Mouse (Mus musculus) erythroblast, adult 5-6 weeks (primary cell): ENCODE results near the gene Golph3l. TPM values are rescaled to one million over a fixed set of nuclear protein-coding genes. Genes with fewer than 3 reads are reported as not detected.
"Not testable (repeated sequence)": the region's sequence is repeated elsewhere in the genome, so short reads cannot be mapped to it uniquely, and the experiment has no call there.

Experiments used
- ATAC-seq: replicated peaks from 2 replicates; pipeline ENCODE4 v1.8.0; 2016; ENCODE audit warnings: moderate number of reproducible peaks, mild to moderate bottlenecking, moderate TSS enrichment, inconsistent platforms; ENCODE audit not compliant: poor library complexity, low FRiP score, severe bottlenecking
- total RNA-seq, 2 experiments: library from RNA; stranded (forward) in 1 of 2; stranded (reverse) in 1 of 2; fragments of 150-400 nt in 1 of 2; fragments of 200-764, 138-1000 nt in 1 of 2; gene quantifications; 2 replicates each; pipeline versions ENCODE4 v1.2.3 to v1.2.4; 2015 to 2017; ENCODE audit warnings: low replicate concordance in 2 of 2

Gene Golph3l
- total RNA-seq, 2 experiments from 2014 or later = 73.8 to 116 TPM

- ATAC-seq = 0 out of 2 replicates have a peak, but pooled peaks have one; percentile 49
Observed at GRCm38 (mm10) chr3:95652204-95652811, 63.6 kb downstream of the Golph3l start.

GRCm38 (mm10) chr3:95652871-95653270 is 64.1 kb downstream of the Golph3l start:
- ATAC-seq = no peak

- ATAC-seq = no peak
Observed at GRCm38 (mm10) chr3:95653473-95654034, 64.8 kb downstream of the Golph3l start.

DNA sequence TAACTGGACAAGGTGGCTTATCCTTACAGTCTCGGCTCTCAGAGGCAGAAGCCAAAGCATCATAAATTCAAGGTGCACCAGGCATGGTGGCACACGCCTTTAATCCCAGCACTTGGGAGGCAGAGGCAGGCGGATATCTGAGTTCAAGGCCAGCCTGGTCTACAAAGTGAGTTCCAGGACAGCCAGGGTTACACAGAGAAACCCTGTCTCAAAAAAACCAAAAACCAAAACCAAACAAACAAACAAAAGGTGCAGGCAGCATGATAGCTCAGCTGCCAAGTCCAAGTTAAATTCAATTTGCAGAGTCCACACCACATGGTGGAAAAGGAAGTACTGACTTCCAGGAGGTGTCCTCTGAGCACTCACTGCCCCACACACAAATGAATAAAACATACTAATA is 65.6 kb downstream of the Golph3l start:
- not testable (repeated sequence) for ATAC-seq

- ATAC-seq = no peak
Observed at GRCm38 (mm10) chr3:95655437-95655836, 66.7 kb downstream of the Golph3l start.

GRCm38 (mm10) chr3:95657108-95657507 is 68.4 kb downstream of the Golph3l start:
- no peak for ATAC-seq

GRCm38 (mm10) chr3:95657711-95658110 is 69.0 kb downstream of the Golph3l start:
- ATAC-seq = no peak

- peak; percentile 90 for ATAC-seq
Observed at GRCm38 (mm10) chr3:95658236-95658867, 69.6 kb downstream of the Golph3l start, which contains the start of gene Mcl1. Mcl1 (plus strand) TSS chr3:95658788.

DNA sequence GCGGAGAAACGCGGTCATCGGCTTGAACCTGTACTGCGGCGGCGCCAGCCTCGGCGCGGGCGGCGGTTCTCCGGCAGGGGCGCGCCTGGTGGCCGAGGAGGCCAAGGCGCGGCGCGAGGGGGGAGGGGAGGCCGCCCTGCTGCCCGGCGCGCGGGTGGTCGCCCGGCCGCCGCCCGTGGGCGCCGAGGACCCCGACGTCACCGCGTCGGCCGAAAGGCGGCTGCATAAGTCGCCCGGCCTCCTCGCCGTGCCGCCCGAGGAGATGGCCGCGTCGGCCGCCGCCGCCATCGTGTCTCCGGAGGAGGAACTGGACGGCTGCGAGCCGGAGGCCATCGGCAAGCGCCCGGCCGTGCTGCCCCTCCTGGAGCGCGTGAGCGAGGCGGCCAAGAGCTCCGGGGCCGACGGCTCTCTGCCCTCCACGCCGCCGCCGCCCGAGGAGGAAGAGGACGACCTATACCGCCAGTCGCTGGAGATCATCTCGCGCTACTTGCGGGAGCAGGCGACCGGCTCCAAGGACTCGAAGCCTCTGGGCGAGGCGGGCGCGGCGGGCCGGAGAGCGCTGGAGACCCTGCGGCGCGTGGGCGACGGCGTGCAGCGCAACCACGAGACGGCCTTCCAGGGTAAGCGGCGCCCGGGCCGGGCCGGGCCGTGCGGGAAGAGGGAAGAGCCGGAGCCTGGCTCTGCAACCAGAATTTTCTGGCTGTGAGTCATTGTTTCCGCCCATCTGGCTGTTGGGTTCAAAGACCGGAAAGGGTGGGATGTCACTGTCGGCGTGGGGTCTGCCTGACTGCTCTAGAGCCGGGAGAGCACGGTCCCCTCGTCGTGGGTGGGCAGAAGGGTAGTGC is 70.4 kb downstream of the Golph3l start:
- ATAC-seq = peak; percentile 48

DNA sequence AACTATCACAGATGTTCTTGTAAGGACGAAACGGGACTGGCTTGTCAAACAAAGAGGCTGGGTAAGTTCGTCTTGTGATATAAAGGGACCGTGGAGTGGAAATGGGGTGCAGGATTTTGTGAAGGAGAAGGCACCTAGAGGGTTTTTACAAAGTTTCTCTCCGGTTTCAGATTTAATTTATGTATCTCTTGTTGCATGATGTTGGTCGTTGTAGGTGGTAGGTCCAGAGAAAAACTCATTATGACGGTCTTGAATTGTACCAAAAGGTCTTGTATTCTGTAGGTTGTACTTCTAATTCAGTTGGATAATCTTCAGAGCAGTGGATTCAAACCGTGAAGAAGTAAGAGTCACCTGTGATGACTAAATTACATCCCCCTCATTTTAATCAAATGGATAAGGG is 71.2 kb downstream of the Golph3l start:
- ATAC-seq = no peak

- no peak for ATAC-seq
Observed at GRCm38 (mm10) chr3:95660788-95661478, 72.2 kb downstream of the Golph3l start.

DNA sequence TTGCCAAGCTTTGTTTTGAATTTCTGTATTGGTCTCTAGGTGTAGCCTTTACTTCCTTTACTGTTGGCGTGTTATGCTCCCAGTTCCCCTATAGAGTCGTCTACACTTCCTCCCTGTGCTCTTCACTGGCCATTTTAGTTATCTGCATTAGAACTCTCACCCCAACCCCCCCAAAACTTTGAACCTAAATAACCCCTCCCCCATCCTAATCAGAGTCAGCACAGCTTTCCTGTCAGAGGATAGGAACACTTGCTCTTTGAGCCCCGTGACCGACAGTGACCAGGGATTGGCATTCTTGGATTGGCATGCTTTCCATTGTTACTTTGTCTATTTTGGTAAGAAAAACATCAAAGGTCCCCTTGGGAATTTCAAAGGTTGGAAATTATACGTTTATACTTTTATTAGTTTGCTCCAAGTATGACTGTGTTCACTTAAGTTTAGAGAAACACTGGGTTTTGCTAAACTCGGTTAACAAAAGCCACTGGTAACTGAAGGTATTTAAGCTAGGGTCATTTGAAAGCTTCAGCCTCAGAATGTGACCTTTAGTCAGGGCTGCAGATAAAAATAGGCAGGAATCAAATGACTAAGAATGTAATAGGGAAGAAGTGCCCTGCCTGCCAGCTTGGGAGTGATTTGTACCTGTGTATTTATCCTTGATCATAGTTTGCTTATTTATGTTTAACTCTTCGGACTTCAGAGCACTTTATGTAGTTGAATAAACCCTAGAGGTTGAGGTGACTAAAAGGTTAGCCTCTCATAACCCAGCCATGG is 73.4 kb downstream of the Golph3l start:
- ATAC-seq = no peak

DNA sequence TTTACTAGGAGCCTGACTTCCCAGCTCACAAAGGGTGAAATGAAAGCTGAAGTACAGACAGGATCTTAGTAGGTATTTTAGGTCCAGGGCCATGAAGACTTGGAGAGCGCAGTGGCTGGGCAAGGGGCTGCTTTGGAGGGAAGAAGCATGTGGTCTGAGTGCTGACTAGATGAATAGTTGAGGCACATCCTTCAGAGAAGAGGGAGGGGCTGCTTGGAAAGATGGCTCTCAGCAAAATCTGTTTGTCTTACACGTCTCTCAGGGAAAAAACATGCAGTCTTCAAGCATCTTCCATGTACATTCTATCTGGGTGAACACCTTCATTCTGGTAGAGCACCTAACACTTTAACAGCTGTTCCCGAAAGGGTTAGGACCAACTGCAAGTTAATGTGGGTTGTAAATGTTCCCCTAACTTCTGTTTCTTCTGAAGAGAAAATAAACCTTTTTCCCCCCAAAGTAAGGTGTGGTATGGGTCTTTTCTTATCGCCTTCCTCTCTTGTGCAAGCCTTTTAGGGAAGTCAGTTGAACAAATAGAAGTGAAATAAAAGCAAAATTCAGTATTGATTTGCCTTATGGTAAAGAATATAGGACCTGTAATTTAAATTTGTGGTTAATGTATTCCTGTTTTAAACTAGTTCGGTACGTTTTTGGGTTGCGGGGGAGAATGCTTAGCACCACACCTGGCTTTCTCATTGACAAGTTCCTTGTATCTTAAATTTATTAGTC is 74.2 kb downstream of the Golph3l start:
- ATAC-seq = no peak

DNA sequence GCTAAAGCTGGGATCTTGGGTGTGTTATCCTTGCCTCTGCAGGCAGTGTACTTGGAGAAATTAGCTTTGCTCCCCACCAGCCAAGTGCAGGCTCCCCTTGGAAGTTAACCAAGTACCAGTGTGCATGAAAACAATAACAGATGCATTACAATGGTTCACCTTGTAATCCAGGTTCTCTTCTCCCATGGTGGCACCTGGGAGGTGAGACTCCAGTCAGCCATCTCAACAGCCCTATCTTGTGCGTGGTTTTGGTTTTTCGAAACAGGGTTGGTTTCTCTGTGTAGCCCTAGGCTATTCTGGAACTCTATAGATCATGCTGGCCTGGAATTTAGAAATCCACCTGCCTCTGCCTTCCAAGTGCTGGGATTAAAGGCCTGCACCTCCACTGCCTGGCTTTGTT is 74.8 kb downstream of the Golph3l start:
- no peak for ATAC-seq

DNA sequence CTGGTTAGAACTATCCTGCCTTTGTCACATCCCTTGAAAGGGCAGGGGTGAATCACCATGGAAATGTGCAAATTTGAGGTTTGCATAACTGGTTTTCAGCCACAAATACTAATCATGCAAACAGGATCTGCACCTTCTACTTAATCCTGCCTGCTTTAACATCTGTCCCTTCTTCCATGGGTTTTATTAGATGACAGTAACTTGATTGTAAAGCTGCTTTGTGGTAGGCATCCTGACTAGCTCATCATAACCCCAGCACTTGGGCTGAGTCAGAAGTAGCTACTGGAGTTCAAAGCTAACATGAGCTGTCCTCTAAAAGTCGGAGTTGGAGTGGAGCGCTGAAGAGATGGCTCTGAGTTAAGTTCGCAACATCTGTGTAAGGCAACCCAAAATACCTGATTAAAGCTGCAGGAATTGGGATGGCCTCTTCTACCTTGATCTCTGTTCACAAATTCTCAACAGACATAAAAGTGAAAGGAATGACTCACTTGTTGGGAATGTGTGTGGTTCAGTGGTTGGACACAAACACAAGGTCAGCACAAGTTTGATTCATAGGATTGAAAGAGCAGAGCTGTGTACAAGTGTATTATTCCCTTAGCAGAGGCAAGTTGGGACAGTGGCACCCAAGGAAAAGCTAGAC is 75.4 kb downstream of the Golph3l start:
- ATAC-seq = no peak

DNA sequence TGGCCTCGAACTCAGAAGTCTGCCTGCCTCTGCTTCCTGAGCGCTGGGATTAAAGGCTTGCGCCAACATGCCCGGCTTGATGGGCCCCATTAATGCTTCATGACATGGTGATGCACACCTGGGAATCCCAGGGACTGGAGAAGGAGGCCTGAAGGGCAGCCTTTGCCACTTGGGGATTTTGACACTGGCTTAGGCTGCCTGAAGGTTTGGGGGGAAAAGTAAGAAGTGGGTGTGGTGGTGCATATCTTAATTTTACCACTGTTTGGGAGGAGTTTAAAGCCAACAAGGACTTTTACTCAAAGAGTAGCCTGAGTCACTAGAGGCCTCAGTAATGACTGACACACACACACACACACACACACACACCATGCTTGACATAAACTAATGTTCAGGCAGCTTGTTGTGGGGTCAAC is 76.2 kb downstream of the Golph3l start:
- ATAC-seq = peak; percentile 29; the same call in 1 of the 2 replicates

DNA sequence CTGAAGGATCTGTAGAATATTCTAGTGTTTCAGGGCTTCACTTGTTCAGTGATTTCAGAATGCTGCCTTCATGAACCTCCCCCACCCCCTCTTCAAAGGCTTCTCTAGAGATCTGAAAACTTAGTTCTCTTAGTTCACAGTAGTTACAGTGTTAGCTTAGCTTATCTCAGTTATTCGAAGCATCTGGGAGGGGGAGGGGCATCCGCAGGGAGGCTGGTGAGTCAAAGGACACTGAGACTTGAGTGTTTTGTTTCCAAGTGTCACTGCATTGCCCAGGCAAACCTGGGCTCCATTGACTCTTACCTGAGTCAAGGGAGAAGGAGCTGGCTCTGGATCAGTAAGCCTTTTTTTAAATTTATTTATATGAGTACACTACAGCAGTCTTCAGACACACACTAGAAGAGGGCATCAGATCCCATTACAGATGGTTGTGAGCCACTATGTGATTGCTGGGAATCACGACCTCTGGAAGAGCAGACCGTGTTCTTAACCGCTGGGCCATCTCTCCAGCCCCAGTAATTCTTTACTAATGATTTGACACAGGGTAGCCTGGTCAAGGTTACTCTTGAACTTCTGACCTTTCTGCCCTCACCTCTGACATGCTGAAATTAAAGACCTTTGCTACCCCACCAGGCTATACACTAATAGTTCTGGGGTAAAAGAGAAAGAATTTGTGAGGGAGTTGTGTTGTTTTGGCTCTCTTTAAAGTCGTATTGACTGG is 77.5 kb downstream of the Golph3l start:
- peak; percentile 87 for ATAC-seq
